Mouse (Mus musculus) liver, adult 2 months (tissue): ENCODE measurements at regions not wholly inside any gene's neighbourhood (a gene's known extent, or its start where the extent isn't known, plus 50 kb on each side); places are given as distances from the start of the nearest gene placed in this dataset.

Source experiments
- DNase-seq: peaks from one replicate; pipeline ENCODE4 v3.0.0-alpha.2; 2011; ENCODE audit warnings: low read depth, low spot score; ENCODE audit errors: extremely low read depth
- H3K27ac ChIP-seq: fragments of 200-500 bp; replicated peaks from 2 replicates; pipeline ENCODE4 v1.5.1; 2012; ENCODE audit warnings: low read depth, mild to moderate bottlenecking, control low read depth, inconsistent platforms, low read length; ENCODE audit not compliant: insufficient read depth
- H3K27me3 ChIP-seq: fragments of 200-500 bp; 2 replicates; pipeline ENCODE4 v1.6.1; 2012; ENCODE audit warnings: mild to moderate bottlenecking, moderate library complexity, low read length, inconsistent platforms; ENCODE audit not compliant: control insufficient read depth, insufficient read depth
- H3K36me3 ChIP-seq: fragments of 200-500 bp; 2 replicates; pipeline ENCODE4 v1.6.1; 2012; ENCODE audit warnings: low read length, inconsistent platforms; ENCODE audit not compliant: control insufficient read depth, insufficient read depth
- H3K4me1 ChIP-seq: fragments of 200-500 bp; 2 replicates; pipeline ENCODE4 v1.6.1; 2011; ENCODE audit warnings: low read length; ENCODE audit not compliant: control insufficient read depth, insufficient read depth
- H3K4me3 ChIP-seq: fragments of 200-500 bp; 2 replicates; pipeline ENCODE4 v1.5.1; 2011; ENCODE audit warnings: low read depth, mild to moderate bottlenecking, control low read depth, low read length, moderate library complexity; ENCODE audit not compliant: insufficient read depth
- H3K79me2 ChIP-seq: fragments of 200-500 bp; 2 replicates; pipeline ENCODE4 v1.6.1; 2012; ENCODE audit warnings: inconsistent platforms, mild to moderate bottlenecking, low read length, moderate library complexity; ENCODE audit not compliant: control insufficient read depth, insufficient read depth
- H3K9ac ChIP-seq: fragments of 200-500 bp; 2 replicates; pipeline ENCODE4 v1.6.1; 2012; ENCODE audit warnings: low read depth, mild to moderate bottlenecking, control low read depth, inconsistent platforms, low read length
- CTCF ChIP-seq: fragments of 200-500 bp; IDR thresholded peaks from 2 replicates; pipeline ENCODE4 v1.5.1; 2011; ENCODE audit warnings: low read depth, low read length, control low read depth
- POLR2A ChIP-seq: fragments of 200-500 bp; IDR thresholded peaks from 2 replicates; pipeline ENCODE4 v1.6.1; 2011; ENCODE audit warnings: low read length, control low read depth; ENCODE audit not compliant: insufficient read depth; ENCODE audit errors: extremely low read depth
- WGBS: fragments of 180-500 bp; shearing (Covaris S2); methylation state at CpG from one replicate; pipeline ENCODE4 v1.1.7; 2018; 5-methylcytosine and 5-hydroxymethylcytosine counted together

DNA sequence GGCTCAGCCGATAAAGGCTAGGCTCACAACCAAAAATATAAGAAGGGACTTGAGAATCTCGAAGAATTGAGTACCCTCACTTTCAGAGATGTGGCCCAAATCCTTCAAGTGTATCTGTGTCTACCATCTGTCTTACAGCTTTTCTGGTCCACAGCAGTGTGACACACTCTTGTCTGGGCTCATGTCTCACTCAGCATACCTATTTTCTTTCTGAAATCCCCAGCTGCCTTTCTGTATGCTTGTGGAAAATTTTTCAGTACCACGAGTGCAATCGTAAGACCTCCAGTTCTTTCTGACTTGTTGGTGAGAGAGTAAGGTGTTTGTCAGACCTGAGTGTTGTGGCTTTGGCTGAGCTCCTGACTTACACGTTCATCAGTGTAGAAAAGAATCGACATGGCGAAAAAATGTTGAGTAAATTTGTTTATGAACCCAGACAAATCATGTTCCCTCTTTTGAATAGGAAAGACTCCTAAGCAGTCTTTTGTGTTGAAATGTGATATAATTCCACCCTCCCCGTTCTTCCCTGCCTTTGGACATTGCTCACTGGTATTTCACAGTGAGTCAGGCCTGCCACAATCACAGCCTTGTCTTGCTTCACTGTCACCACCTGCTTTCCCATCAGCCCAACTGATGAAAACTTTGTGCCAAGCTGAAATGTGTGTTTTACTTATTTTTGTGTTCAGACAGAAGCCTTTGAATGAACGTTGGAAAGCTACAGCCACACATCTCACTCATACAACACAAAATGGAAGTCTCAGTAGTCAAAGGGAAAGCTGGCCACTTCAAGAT lies 125.3 kb upstream of the Bank1 start:
- Histone ChIP-seq H3K27ac (no peak overlapping the region), H3K9ac (no peak overlapping the region), H3K79me2 (no peaks in the 10 kb centered on the region), H3K4me1 (no peaks in the 10 kb centered on the region), H3K36me3 (no peaks in the 10 kb centered on the region), H3K27me3 (no peaks in the 10 kb centered on the region), H3K4me3 (no peak overlapping the region)
- DNase-seq: no peak
- TF ChIP-seq CTCF (no peak), POLR2A (no peak)
- WGBS: 86% methylated on average over 9 of the region's 9 CpGs

DNA sequence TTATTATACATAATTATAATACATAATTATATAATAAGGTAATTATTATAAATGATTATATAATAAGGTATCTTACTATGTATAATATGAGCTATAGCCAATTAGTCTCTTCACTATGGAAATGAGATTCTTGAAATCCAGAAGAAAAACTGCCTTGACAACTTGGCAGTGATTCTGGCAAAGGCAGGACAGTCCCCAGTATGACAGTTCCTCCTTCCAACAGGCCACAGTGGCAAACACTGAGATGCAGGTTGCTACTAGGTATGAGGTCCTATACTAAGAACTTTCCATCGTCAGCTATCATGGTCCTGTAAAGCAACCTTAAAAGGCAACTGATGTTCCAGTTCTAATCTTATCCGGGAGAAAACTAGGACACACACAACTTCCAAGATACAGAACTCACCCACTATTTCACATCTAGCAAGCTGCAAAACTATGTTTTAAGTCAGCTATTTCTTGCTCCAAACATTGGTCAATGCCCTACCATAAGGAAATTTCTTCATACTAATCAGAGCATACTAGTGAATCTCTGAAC lies 124.6 kb upstream of the Bank1 start:
- TF ChIP-seq CTCF: no peak
- WGBS: 92% methylated on average over 2 of the region's 2 CpGs

GRCm38 (mm10) chr3:136449364-136449763 lies 123.5 kb upstream of the Bank1 start:
- Histone ChIP-seq H3K4me1 (no peaks in the 10 kb centered on the region), H3K4me3 (no peak overlapping the region), H3K27ac (no peak overlapping the region), H3K79me2 (no peaks in the 10 kb centered on the region), H3K27me3 (no peaks in the 10 kb centered on the region), H3K9ac (no peak overlapping the region), H3K36me3 (no peaks in the 10 kb centered on the region)
- no peak for DNase-seq
- 77% methylated on average over 4 of the region's 4 CpGs for WGBS
- TF ChIP-seq CTCF (no peak), POLR2A (no peak)

More for the DNA sequence above, 124.6 kb upstream of the Bank1 start:
- no peak overlapping the region for H3K4me3 ChIP-seq
- H3K9ac ChIP-seq: no peak overlapping the region
- no peaks in the 10 kb centered on the region for H3K36me3 ChIP-seq
- no peaks in the 10 kb centered on the region for H3K27me3 ChIP-seq
- DNase-seq: no peak
- H3K27ac ChIP-seq: no peak overlapping the region
- no peaks in the 10 kb centered on the region for H3K4me1 ChIP-seq
- H3K79me2 ChIP-seq: no peaks in the 10 kb centered on the region

- Histone ChIP-seq H3K4me3 (no peak overlapping the region), H3K9ac (no peak overlapping the region), H3K4me1 (peaks cover 5% of the 10 kb centered on the region; the same call in 1 of the 2 replicates), H3K27me3 (no peaks in the 10 kb centered on the region), H3K36me3 (no peaks in the 10 kb centered on the region), H3K27ac (no peak overlapping the region), H3K79me2 (no peaks in the 10 kb centered on the region)
- 82% methylated on average over 2 of the region's 2 CpGs for WGBS
- no peak for DNase-seq
- TF ChIP-seq POLR2A (no peak), CTCF (no peak)
These were observed 118.7 kb upstream of the Bank1 start for GRCm38 (mm10) chr3:136444598-136444997.

- TF ChIP-seq POLR2A (no peak), CTCF (peak; percentile 33)
These were observed 116.2 kb upstream of the Bank1 start for GRCm38 (mm10) chr3:136442099-136442498.

More at GRCm38 (mm10) chr3:136442099-136442498, 116.2 kb upstream of the Bank1 start:
- H3K9ac ChIP-seq: no peak overlapping the region
- no peak for DNase-seq
- no peak overlapping the region for H3K27ac ChIP-seq
- H3K4me3 ChIP-seq: no peak overlapping the region
- H3K4me1 ChIP-seq: peaks cover 5% of the 10 kb centered on the region; the same call in 1 of the 2 replicates
- 80% methylated on average over 2 of the region's 2 CpGs for WGBS
- no peaks in the 10 kb centered on the region for H3K36me3 ChIP-seq
- no peaks in the 10 kb centered on the region for H3K79me2 ChIP-seq
- H3K27me3 ChIP-seq: no peaks in the 10 kb centered on the region
